Mouse (Mus musculus) megakaryocyte, embryonic 14.5 days (primary cell): ENCODE results near the gene Gm20721. TPM values are rescaled to one million over a fixed set of nuclear protein-coding genes. Genes with fewer than 3 reads are reported as not detected.

Experiments
- H3K27me3 ChIP-seq: replicated peaks from 2 replicates; pipeline ENCODE3; 2012; ENCODE audit warnings: inconsistent platforms
- H3K36me3 ChIP-seq: replicated peaks from 2 replicates; pipeline ENCODE3; 2012; ENCODE audit warnings: low read length, inconsistent platforms, mixed read lengths
- H3K4me1 ChIP-seq: 2 replicates; pipeline ENCODE4 v1.6.1; 2012; ENCODE audit warnings: inconsistent platforms
- H3K4me3 ChIP-seq: replicated peaks from 2 replicates; pipeline ENCODE3; 2012; ENCODE audit warnings: moderate library complexity, mild to moderate bottlenecking, inconsistent platforms
- H3K9me3 ChIP-seq: 2 replicates; pipeline ENCODE4 v1.6.1; 2012; ENCODE audit warnings: inconsistent platforms
- FLI1 ChIP-seq: IDR thresholded peaks from 2 replicates; pipeline ENCODE4 v1.6.1; 2012; ENCODE audit warnings: low read length, inconsistent platforms, mixed read lengths
- GATA1 ChIP-seq: IDR thresholded peaks from 3 replicates; pipeline ENCODE4 v1.6.1; 2012; ENCODE audit warnings: mixed read lengths, low read length, inconsistent platforms, borderline replicate concordance
- polyA plus RNA-seq: library from polyadenylated mRNA; stranded (reverse); fragments of >175 nt; gene quantifications from 2 replicates; pipeline ENCODE4 v1.2.3, GENCODE M21; 2012; ENCODE audit warnings: low replicate concordance; ENCODE audit not compliant: insufficient read depth

Gm20721 gene
- polyA plus RNA-seq, 1 experiment = 0.57 TPM

DNA sequence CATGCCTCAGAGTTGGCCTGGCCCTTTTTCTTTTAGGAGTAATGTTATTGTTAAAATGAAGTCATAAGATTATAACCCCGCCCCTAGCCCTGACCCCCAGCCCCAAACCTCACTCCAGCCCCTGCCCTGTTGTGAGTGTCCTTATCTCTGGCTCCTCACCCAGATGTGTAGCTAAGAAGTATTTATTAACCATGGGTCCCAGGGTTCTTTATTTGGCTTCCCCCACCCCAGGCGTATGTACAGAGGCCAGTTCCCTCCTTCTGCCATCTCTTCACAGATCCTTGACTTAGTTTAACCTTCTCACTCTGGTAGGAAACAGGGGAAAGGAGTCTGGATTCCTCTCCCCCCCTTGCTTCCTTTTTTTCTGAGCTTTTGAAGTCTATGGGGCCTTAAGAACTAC lies 33.9 kb downstream of the Gm20721 start:
- Histone ChIP-seq H3K27me3 (peaks cover 11% of the 10 kb centered on the region), H3K9me3 (no peaks in the 10 kb centered on the region), H3K36me3 (no peaks in the 10 kb centered on the region), H3K4me1 (peaks cover 33% of the 10 kb centered on the region), H3K4me3 (no peak overlapping the region)
- no peak for TF ChIP-seq GATA1
- TF ChIP-seq FLI1 = no peak

- no peaks in the 10 kb centered on the region for H3K9me3 ChIP-seq
- peaks cover 29% of the 10 kb centered on the region for H3K4me1 ChIP-seq
- H3K27me3 ChIP-seq = peaks cover 14% of the 10 kb centered on the region
- H3K4me3 ChIP-seq = no peak overlapping the region
- TF ChIP-seq FLI1 = no peak
- TF ChIP-seq GATA1 = no peak
- no peaks in the 10 kb centered on the region for H3K36me3 ChIP-seq
Measured at GRCm38 (mm10) chr2:174312118-174312647, 34.3 kb downstream of the Gm20721 start.

GRCm38 (mm10) chr2:174311613-174312012 lies 34.9 kb downstream of the Gm20721 start:
- H3K27me3 ChIP-seq = peaks cover 18% of the 10 kb centered on the region
- no peaks in the 10 kb centered on the region for H3K9me3 ChIP-seq
- no peaks in the 10 kb centered on the region for H3K36me3 ChIP-seq
- H3K4me3 ChIP-seq = no peak overlapping the region
- TF ChIP-seq FLI1 (no peak), GATA1 (no peak)
- H3K4me1 ChIP-seq = peaks cover 27% of the 10 kb centered on the region

DNA sequence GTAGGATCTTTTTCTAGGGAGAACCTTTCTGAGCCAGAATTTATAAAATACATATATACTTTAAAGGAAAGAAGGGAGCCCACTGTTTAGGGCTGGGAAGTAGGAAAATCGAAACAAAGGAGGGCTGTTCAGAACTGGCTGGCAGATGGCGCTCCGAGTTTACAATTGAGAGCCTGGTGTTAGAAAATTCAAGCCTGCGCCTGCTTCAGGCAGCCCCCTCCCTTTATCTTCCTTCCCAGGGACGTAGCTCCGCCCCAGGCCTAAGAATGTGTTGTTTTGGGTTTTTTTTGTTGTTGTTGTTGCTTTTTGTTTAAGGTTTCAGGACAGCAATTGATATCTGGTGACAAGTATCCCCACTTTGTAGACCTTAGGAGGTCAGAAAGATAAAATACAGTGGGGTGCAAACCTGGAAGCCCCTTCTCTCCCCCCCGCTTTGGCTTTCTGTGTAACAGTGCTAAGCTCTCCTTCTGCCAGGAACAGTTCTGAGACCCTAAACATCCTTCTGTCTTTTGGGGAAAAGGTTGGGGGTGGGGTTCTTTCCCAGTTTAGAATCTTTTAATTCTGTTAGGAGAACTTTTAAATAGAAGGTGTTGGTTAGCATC lies 35.5 kb downstream of the Gm20721 start:
- Histone ChIP-seq H3K36me3 (no peaks in the 10 kb centered on the region), H3K27me3 (peaks cover 22% of the 10 kb centered on the region), H3K4me3 (no peak overlapping the region), H3K4me1 (peaks cover 27% of the 10 kb centered on the region), H3K9me3 (no peaks in the 10 kb centered on the region)
- TF ChIP-seq FLI1 (no peak), GATA1 (no peak)

- Histone ChIP-seq H3K9me3 (no peaks in the 10 kb centered on the region), H3K36me3 (no peaks in the 10 kb centered on the region)
- TF ChIP-seq GATA1 (no peak), FLI1 (no peak)
Measured at GRCm38 (mm10) chr2:174307903-174308302, 38.6 kb downstream of the Gm20721 start.

DNA sequence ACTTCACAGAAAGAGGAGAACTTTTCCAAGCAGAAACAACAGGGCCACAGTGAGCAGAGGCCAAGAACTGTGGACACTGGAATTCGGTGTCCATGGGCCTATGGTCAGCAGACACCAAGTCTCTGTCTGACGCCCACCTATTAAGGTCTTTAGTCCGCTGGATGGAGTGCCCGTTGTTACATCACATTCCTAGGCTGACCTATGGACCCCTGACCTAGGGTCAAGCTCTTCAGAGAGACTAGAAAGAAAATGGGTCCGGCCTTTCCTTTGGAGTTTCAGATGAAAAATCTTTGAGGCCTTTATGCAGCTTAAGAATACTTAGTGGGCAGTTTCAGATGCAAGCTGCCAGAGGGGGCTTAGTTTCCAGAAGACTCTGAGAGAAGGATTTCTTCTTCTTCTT lies 40.9 kb downstream of the Gm20721 start:
- Histone ChIP-seq H3K4me3 (no peak overlapping the region), H3K36me3 (no peaks in the 10 kb centered on the region), H3K4me1 (peaks cover 6% of the 10 kb centered on the region), H3K27me3 (peaks cover 31% of the 10 kb centered on the region), H3K9me3 (peaks cover 3% of the 10 kb centered on the region)
- TF ChIP-seq GATA1 (no peak), FLI1 (no peak)

More at GRCm38 (mm10) chr2:174307903-174308302, 38.6 kb downstream of the Gm20721 start:
- Histone ChIP-seq H3K4me1 (peaks cover 15% of the 10 kb centered on the region; the same call in 1 of the 2 replicates), H3K27me3 (peaks cover 23% of the 10 kb centered on the region), H3K4me3 (no peak overlapping the region)

GRCm38 (mm10) chr2:174302526-174302925 lies 44.0 kb downstream of the Gm20721 start:
- TF ChIP-seq FLI1 = no peak
- TF ChIP-seq GATA1 = no peak
- H3K36me3 ChIP-seq = no peaks in the 10 kb centered on the region
- H3K4me1 ChIP-seq = peaks cover 31% of the 10 kb centered on the region
- peak overlapping the region; percentile 56 for H3K4me3 ChIP-seq
- peaks cover 50% of the 10 kb centered on the region for H3K27me3 ChIP-seq
- H3K9me3 ChIP-seq = peaks cover 33% of the 10 kb centered on the region

DNA sequence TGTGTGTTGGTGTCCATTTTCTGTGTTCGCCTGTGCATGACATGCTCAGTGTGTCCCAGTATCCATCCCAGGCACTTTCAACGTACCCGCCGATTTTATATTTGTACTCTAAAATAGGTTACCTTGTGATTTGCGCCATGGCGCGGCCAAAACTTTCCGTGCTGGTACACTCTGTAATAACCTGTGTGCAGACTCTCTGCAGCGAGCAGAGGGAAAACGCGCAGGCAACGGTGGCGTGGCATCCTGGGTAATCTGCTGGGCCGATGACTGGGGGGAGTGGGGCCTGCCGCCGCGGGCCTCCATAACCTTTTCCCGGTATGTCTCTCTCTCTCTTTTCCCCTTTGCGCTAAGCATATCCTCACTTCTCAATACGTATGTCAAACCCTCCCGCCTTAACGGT lies 45.8 kb downstream of the Gm20721 start:
- H3K27me3 ChIP-seq = peaks cover 39% of the 10 kb centered on the region
- peak overlapping the region; percentile 25 for H3K4me3 ChIP-seq
- TF ChIP-seq FLI1 (no peak), GATA1 (no peak)
- H3K36me3 ChIP-seq = no peaks in the 10 kb centered on the region
- H3K4me1 ChIP-seq = peaks cover 46% of the 10 kb centered on the region
- H3K9me3 ChIP-seq = peaks cover 50% of the 10 kb centered on the region

- peaks cover 48% of the 10 kb centered on the region for H3K4me1 ChIP-seq
- H3K36me3 ChIP-seq = no peaks in the 10 kb centered on the region
- no peak for TF ChIP-seq FLI1
- TF ChIP-seq GATA1 = no peak
- peak overlapping the region; percentile 72 for H3K4me3 ChIP-seq
- peaks cover 38% of the 10 kb centered on the region for H3K27me3 ChIP-seq
- H3K9me3 ChIP-seq = peaks cover 55% of the 10 kb centered on the region
Measured at GRCm38 (mm10) chr2:174300186-174300585, 46.3 kb downstream of the Gm20721 start.

GRCm38 (mm10) chr2:174299771-174300160 lies 46.7 kb downstream of the Gm20721 start:
- H3K4me3 ChIP-seq = peak overlapping the region; percentile 72
- peaks cover 58% of the 10 kb centered on the region for H3K9me3 ChIP-seq
- H3K36me3 ChIP-seq = no peaks in the 10 kb centered on the region
- no peak for TF ChIP-seq GATA1
- TF ChIP-seq FLI1 = no peak
- peaks cover 38% of the 10 kb centered on the region for H3K27me3 ChIP-seq
- H3K4me1 ChIP-seq = peaks cover 48% of the 10 kb centered on the region
